Mouse (Mus musculus) adrenal gland (tissue): ENCODE measurements around the gene Hnrnpdl.

Experiments
- intact Hi-C: fragments of 180-260 bp; cut with DNase I; formaldehyde crosslinking; loops from one replicate; pipeline ENCODE4 v1.15.1; 2025
- long read RNA-seq, 2 experiments: library from polyadenylated mRNA; unstranded; transcript quantifications; one replicate each; pipeline ENCODE4 v2.0.0; 2020; ENCODE audit warnings: borderline replicate concordance in 1 of 2; ENCODE audit not compliant: insufficient replicate concordance in 1 of 2

Hnrnpdl gene
- long read RNA-seq, experiment 1, transcript Hnrnpdl-202 (8 exons, 2,752 nt) = minor isoform, 7 of 31 reads
- long read RNA-seq, experiment 1, transcript Hnrnpdl-201 (9 exons, 2,149 nt) = major isoform, 10 of 31 reads
- long read RNA-seq, experiment 1, partial matches to known transcripts = 7 of 31 reads
- long read RNA-seq, experiment 1, other reads (novel, unspliced or antisense) = 4 of 31 reads
- long read RNA-seq, experiment 2, transcript Hnrnpdl-202 (8 exons, 2,752 nt) = minor isoform, 6 of 33 reads
- long read RNA-seq, experiment 2, transcript Hnrnpdl-201 (9 exons, 2,149 nt) = major isoform, 7 of 33 reads
- long read RNA-seq, experiment 2, partial matches to known transcripts = 15 of 33 reads
- long read RNA-seq, experiment 2, other reads (novel, unspliced or antisense) = 1 of 33 reads

DNA sequence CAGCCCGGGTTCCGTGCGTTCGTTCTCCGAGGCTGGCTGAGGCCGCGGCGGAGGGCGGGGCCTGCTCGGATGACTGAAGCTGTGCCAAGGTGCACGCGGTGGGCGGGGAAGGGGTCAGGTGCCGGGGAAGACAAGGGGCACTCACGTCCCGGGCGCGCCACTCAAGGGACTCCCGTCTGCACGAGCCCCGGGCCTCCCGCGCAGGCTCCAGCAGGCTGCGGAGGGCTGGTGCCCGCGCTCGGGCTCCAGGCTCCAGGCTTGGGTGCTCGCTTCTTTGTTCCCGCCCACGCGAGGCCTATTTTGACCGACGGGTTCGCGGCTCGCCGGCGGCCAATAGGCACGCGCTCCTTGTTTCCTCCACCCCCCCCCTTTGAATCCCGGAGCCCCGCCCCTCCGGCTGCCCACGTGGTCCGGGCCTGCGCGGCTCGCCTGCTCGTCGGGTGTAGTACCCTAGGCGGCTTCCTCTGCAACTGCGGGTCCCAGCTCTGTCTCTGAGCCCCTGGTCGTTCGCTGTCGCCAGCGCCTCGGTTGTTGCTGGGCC, at the start of gene Hnrnpdl, which contains the start of gene Enoph1:
Gene Hnrnpdl, minus strand, starts transcription at position 63 of the 541 bp plus-strand sequence.
Gene Enoph1, plus strand, starts transcription at position 384 of the 541 bp plus-strand sequence.
- intact Hi-C loops = loop anchor here (1.0 to 5.0 kb wide), 2 partner anchors 60 to 112 kb away; partner anchors contain the start of gene 4930524J08Rik

DNA sequence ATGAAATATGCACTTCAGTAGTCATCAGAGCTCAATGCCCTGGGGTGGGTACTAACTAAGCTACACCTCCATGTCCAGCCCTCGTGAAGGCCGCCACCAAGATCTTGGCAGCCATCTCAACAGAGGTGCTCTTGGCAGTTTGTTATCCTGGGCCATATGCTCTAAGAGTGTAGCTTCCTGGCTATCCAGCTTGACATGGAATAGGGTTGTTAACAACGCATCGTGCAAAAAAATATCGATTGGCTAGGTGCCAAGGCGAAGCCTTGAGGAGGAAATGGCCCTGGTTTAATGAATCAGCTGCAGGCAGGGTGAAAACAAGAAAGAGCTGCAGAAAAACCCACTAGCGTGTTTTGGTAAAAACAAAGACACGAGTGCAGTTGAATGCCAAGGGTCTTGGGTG, 45.6 kb upstream of the Hnrnpdl start:
- intact Hi-C loops = no loop called here

DNA sequence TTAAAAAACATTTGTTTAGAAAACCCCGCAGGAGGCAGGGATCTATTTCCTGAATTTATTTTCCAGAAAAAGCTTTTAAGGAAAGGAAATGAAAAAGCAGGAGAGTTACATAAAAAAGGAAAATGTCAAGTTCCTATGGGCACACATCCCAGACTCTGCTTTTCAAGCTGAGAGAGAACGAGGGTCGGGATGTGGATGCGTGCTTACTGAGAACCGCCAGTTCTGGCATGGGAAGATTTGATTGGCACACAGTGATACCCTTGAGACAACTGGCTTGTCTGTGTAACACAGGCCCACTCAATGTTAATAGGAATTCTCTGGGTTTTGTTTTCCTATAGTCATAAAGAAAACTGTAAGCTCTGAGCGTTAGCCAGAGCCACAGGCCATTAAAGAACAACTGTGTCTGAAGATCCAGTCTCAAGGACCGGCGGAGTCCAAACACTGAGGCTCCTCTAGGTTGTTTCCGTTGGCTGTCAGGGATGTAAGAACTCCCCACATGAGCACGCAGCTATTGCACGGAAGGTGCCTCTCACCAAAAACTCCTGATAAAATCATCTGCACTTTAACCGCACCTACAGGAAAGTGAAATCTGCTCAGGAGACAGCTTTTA, 44.6 kb upstream of the Hnrnpdl start:
- intact Hi-C loops = no loop called here

DNA sequence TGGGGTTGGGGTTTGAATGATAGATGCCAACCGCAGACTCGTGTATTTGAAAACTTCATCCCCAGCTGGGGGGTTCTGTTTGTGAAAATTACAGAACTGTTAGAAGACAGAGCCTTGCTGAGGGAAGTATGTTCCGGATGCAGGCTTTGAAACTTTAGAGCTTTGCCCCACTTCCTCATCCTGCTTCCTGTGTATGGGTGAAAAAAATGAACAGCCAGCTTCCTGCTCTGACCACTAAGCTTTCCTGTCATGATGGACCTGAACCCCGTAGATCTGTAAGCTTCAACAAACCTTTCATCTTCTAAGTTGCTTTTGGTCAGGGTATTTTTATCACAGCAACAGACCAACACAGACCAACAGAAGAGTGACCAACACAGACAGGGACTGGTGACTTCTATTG, 42.5 kb upstream of the Hnrnpdl start:
- intact Hi-C loops = no loop called here

DNA sequence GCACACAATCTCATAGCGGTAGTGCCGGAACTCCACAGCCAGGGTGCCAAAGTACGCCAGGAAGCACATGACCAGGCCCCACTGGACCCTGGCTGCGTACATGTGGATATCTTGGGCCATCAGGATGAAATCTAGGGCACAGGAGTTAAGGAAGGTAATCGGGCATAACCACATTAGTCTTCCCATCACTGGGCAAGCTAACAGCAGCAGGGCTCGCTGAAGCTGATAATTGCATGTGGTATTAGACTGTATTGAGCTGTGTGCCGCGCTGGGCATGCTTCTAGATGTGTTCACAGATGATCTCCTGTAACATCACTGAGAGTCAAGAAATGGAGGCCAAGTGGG, 40.4 kb upstream of the Hnrnpdl start:
- intact Hi-C loops = no loop called here

DNA sequence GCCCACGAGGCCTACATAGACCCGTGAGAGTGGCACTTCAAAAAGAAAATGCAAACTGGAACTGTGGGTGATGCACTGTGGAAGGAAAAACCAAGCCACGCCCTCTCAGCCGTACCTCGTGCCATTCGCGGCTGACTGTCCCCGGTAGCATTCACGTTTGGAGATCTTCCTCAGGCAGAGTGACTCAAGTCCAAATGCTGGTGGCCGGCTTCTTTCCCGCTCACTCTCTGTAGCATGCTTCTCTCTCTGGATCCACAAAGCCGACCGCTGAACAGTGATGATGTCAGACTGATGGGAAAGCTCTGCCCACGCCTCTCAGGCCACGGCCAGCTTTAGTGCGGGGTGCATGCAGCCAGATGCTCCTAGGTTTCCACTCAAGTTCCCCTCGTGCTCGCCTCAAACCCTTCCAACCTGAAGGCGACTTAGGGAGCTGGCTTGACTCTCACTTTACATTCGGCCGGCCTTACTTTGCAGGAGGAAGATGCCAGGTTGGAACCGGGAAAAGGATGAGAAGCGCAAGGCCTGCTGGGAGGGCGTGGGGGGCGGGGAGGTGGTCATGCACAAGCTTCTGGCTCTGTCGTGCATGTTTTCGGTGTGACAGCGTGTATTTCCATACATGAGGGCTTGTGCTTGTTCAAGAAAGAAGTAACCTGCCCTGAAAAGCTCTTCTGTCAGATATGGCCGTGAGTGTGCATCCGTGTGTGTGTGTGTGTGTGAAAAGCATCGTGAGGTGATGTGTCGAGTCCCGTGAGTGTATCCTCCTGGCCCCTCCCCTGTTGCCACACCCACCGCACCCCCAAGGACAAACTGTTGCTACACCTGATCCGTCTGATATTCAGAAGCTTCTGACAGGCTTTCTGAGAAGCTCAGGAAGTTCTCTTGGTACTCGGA, 39.8 kb upstream of the Hnrnpdl start:
- intact Hi-C loops = no loop called here

DNA sequence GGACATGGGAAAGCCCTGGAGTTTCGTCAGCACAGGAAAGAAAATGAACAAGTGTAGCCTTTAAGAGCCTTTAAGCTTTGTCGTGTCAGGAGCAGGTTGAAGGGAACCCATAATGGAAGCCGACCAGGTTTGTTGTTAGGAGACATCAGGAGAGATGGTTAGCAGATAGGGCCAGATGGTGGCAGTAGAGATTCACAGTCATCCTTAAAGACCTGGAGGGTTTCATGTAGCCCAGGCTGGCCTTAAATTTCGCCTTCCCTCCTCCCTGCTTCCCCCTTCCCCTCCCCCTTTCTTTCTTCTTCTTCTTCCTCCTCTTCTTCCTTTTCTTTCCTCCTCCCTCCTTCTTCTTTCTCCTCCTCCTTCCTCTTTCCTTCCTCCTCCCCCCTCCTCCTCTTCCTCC, 35.1 kb upstream of the Hnrnpdl start:
- intact Hi-C loops = loop anchor here (5.0 kb wide), 3 partner anchors 88 to 248 kb away; no protein-coding TSS in a partner anchor

DNA sequence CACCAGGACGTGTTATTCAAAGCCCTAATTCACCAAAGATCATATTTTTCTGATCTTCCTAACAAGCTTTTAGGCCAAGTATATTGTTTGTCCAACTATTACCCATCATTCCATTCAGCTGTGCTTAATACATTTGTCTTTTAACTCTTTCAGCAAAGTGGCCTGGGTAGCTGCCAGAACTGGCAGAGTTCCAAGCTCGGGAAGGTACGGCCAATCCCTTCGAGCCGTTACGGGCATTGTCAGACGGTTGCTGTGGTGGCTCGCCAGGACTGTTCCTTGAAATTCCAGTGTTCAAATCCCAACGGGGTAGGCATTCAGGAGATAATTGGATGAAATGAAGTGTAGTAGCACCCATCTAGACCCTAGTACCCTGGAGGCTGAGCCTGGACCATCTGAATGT, 33.1 kb upstream of the Hnrnpdl start:
- intact Hi-C loops = loop anchor here (5.0 kb wide), 3 partner anchors 90 to 250 kb away; no protein-coding TSS in a partner anchor

DNA sequence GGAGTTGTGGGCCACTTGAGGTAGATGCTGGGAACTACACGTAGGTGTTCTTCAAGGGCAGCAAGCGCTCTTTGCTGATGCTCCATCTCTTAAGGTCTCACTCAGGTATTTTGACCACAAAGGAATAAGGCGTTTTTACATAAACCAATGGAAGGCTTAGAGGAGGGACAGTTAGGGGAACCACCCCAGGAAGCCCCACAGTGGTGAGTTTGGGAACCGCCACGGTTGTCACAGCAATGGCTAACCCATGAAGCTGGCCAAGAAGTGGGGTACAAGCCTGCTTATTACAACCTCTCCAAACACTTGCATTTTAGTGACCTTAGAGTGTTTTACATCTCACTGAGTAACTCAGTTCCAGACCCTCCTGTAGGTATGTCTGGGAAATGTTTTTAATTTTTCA, 32.1 kb upstream of the Hnrnpdl start:
- intact Hi-C loops = loop anchor here (2.0 to 5.0 kb wide), 4 partner anchors 91 to 251 kb away; no protein-coding TSS in a partner anchor

DNA sequence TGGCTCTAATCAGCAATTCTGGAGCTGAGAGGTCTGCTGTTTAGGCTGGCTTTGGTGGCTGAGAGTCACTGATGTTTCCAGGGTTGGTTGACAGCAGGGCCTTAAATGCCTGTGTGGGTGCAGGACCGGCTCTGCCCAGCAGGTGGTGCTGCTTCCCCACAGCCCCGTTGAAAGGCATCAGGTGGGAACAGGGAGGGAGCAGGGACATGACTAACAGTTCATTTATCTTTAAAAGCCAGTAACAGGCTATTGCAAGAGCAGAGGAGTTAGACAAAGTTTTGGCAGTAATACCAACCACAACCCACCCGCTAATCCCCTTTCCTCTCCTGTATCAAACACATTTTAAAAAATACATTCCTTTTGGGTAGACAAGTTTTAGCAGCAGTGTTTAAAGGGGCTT, 30.8 kb upstream of the Hnrnpdl start:
- intact Hi-C loops = loop anchor here (2.0 to 5.0 kb wide), 4 partner anchors 92 to 252 kb away; no protein-coding TSS in a partner anchor

DNA sequence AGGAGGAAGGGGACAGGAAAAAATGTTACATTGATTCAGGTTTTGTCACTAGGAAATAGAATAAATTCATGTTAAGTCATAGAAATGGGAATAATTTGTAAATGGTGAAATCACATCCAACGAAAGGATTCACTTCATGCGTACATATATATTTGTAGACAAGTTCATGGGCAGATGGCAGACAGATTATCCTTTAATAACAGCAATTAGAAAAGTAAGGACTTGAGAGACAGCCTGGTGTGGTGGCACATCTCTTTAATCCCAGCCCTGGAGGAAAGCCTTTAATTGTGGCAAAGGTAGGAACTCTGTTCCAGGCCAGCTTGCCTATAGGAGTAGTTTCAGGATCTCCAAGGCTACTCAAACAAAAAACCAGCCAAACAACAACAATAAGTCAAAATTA, 30.1 kb upstream of the Hnrnpdl start:
- intact Hi-C loops = no loop called here

DNA sequence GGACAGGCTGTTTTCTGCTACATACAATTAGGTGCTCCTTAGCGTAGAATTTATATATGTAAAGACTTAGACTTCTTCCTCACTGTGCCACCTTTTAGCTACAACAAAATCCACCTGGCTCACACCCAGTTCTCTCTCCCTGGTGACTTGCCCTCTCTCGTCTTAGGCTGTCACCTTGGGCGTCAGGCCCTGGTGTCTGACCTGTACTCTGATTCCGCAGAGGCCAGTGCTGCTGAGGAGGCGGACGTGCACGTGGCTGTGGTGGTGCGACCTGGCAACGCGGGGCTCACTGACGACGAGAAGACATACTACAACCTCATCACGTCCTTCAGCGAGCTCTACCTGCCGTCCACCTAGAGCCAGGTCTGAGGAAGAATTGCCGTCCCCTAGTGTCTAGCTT, 28.1 kb upstream of the Hnrnpdl start:
- intact Hi-C loops = no loop called here

DNA sequence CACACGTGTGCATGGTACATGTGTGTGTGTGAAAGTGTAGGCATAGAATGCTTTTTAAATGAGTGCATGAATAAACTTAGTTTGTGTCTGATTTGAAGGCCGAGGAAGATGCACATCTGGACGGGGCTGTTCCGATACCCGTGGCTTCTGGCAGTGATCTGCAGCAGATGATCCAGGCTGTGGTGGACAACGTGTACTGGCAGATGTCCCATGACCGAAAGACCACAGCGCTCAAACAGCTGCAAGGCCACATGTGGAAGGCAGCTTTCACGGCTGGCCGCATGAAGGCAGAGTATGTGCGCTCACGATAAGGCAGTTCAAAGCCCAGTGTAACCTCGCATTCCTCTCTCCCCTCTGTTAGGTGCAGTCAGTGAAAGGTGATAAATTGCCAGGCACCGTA, 21.4 kb upstream of the Hnrnpdl start:
- intact Hi-C loops = no loop called here

DNA sequence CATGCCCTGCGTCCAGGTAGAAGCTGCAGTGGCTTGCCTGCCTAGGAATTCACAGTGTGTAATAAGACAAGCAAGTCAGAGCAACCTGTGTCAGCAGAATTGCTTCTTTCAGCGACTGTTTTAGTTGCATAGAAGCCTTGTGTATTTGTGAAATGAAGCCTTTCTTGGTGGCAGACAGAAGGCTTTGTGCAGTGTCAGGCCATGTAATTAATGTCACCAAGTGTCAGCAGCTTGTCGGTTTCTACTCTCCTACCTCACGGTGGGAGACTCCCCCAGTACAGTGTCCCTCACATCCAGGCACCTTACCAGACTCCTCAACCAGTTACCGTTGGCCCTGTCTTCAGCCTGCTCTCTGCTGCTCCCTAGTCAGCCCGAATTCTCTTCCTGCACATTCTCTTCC, 19.9 kb upstream of the Hnrnpdl start:
- intact Hi-C loops = no loop called here

DNA sequence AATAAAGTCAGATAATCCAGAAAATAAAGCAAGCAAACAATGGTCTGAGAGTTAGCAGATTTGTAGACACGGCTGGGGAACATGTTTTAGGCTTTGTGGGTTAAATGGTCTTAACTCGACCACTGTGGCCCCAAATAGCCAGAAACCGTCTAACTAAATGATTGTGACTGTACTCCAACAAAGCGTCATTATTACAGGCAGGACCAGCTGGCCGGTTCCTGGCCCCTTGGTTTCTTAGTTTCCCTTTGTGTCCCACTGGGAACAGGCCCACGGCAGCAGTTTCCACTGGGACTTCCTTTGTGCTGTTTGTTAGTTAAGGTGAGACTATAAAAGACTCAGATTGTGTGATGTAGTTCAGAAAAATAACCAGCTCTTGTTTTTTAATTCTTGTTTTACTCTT, 19.3 kb upstream of the Hnrnpdl start:
- intact Hi-C loops = no loop called here

DNA sequence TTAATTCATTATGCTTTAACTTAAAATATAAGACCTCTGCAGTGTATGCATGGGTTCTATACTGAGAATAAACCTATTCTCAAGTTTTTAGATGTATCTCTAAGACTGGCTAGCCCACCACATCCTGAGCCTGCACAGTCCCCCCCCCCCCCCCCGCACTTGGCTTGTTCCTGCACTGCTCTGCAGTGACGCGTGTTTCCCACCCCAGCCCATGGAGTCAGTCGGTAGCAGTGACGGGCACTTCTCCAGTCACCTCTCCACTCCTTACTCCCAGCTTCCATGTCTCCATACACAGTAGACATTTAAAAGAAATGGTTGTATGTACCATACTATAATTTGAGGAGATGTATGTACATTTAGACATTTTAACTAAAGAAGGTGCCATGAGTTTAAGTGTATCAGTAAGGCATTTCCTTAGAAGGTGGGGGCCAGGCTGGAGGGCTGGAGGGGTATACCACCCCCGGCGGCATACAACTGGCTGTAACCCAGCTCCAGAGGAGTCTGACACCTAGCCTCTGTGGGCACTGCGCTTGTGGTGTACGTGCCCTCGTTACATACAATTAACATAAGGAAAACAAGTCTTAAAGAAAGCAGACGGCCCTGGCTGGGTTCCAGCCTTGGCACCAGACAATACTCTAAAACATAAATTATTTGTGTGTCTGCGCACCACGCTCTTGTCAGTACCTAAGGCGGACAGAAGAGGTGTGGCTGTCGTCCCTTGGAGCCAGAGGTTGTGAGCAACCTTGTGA, 18.2 kb upstream of the Hnrnpdl start:
- intact Hi-C loops = no loop called here

DNA sequence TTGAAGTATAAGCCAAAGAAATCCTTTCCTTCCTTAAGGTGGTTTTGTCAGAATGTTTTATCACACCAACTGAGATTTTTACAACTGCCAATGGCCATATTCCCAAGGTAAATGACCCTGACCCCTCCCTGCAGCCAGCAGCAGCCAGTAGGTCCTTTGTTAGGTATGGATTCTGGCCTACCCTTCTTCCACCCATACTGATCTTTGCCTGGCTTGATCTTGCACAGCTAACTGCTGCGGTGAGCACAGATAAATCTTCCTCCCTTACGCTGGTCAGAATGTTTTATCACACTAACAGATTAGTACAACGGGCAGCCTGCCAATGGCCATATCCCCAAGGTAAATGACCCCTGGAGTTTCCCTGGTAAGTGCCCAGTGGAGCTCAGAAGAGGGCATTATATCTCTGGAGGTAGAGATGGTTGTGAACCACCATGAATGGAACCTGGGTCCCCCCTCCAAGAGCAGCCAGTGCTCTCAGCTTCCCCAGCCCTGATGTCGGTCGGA, 16.5 kb upstream of the Hnrnpdl start:
- intact Hi-C loops = no loop called here

DNA sequence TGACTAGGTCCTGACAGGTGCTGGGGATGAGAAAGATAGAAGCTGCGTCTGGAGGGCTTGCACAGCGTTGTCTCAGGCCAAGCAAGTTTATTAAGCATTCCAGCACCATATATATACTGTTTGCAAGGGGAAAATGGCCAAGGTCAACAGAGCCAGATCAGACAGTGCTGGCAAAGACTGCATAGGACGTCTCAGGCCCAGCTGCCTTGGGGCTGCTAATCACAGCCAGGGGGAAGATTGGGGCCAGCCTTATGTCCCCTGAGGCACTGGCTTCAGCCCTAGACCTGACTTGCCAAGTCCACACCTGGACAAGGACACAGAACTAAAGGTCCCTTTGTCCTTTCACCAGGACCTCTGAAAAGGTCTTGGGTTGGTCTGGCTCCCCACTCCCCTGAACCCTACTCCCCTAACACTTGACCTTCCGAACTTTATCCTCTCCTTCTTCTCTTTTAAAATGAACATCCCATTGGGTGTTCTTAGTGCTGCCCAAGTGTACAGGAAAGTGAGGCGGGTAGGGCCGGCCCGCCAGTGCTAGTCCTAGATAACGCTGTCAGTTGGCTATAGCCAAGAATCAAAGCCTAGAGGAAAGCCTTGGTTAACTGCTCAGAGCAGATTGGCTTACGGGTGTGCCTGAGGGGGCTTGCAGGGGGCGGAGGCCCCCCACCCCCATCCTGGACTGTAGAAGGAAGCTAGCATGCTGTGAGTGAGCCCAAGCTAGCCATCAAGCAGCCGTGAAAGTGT, 15.5 kb upstream of the Hnrnpdl start:
- intact Hi-C loops = no loop called here

DNA sequence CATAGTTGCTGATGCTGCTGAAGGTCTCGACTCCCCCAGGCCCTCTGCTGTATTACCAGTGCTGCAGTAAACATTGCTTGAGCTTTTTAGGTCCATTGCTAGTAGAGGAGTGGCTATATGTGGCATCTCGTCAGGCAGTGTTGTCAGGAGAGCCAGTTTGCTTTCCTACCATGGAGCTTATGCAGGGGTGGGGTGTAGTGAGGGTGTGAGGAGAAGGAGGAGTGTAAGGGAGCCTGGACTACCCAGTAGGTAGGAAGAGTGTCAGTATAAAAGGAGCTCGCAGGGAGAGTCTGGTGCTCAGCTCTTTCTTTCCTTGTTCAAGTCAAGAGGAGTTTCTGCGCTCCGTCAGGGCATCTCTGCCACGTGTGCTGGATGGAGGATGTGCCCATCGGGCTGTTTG, 13.3 kb upstream of the Hnrnpdl start:
- intact Hi-C loops = no loop called here

DNA sequence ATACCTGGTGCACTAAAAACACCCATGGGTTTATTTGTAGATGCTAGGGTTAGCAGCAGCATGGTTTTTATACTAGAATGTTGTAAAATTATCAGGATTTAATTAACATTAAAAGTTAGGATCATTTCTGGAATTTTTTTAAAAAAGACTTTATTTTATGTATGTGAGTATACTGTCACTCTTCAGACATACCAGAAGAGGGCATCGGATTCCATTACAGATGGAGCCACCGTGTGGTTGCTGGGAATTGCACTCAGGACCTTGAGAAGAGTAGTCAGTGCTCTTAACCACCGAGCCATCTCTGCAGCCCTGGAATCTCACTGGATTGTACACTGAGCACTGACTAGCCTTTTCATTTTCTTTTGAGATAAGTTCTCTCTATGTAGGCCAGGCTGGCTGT, 10.4 kb upstream of the Hnrnpdl start:
- intact Hi-C loops = no loop called here
